Mouse (Mus musculus) forebrain, embryonic 11.5 days (tissue): ENCODE measurements around the gene Foxk1. TPM values are rescaled to one million over a fixed set of nuclear protein-coding genes. Genes with fewer than 3 reads are reported as not detected.

ENCODE experiments used
- ATAC-seq: fragments of 200-750 bp; cut with Nextera tagmentation; replicated peaks from 2 replicates; pipeline ENCODE4 v1.8.0; 2017; ENCODE audit warnings: moderate TSS enrichment; ENCODE audit not compliant: low FRiP score
- DNase-seq: peaks from one replicate; pipeline ENCODE4 v3.0.0-alpha.2; 2017; ENCODE audit warnings: low spot score
- H3K27ac ChIP-seq: fragments of 300-500 bp; sonication (generic); 2 replicates; pipeline ENCODE4 v1.5.1; 2014; ENCODE audit warnings: low read depth, low read length
- H3K27me3 ChIP-seq: fragments of 300-500 bp; sonication (generic); 2 replicates; pipeline ENCODE4 v1.6.1; 2014; ENCODE audit warnings: mild to moderate bottlenecking, low read length, mixed read lengths; ENCODE audit not compliant: control insufficient read depth, insufficient read depth
- H3K36me3 ChIP-seq: fragments of 300-500 bp; sonication (generic); 2 replicates; pipeline ENCODE4 v1.6.1; 2014; ENCODE audit warnings: mild to moderate bottlenecking, low read length, moderate library complexity, mixed read lengths; ENCODE audit not compliant: control insufficient read depth, insufficient read depth
- H3K4me1 ChIP-seq: fragments of 300-500 bp; sonication (generic); replicated peaks from 2 replicates; pipeline ENCODE4 v1.6.1; 2014; ENCODE audit warnings: low read length, mixed read lengths; ENCODE audit not compliant: control insufficient read depth, insufficient read depth
- H3K4me2 ChIP-seq: fragments of 300-500 bp; sonication (generic); 2 replicates; pipeline ENCODE4 v1.6.1; 2014; ENCODE audit warnings: low read depth, mild to moderate bottlenecking, low read length, moderate library complexity, mixed read lengths; ENCODE audit not compliant: severe bottlenecking
- H3K4me3 ChIP-seq: fragments of 300-500 bp; sonication (generic); 2 replicates; pipeline ENCODE4 v1.5.1; 2014; ENCODE audit warnings: low read depth, low read length
- H3K9ac ChIP-seq: fragments of 300-500 bp; sonication (generic); 2 replicates; pipeline ENCODE4 v1.6.1; 2014; ENCODE audit warnings: low read length
- H3K9me3 ChIP-seq: fragments of 300-500 bp; sonication (generic); 2 replicates; pipeline ENCODE4 v1.6.1; 2016; ENCODE audit warnings: low read length, mixed read lengths; ENCODE audit not compliant: control insufficient read depth
- WGBS: fragments of 180-500 bp; shearing (Covaris S2); extraction: QIAGEN DNeasy Blood & Tissue Kit; methylation state at CpG from one replicate; pipeline ENCODE4 v1.1.7; 2014; 5-methylcytosine and 5-hydroxymethylcytosine counted together
- polyA plus RNA-seq: library from polyadenylated mRNA; unstranded; fragments of >200 nt; fragmentation: Nextera tagmentation; extraction: Ambion mirVana; gene quantifications from 2 replicates; pipeline ENCODE4 v1.2.1, GENCODE M21; 2014

Gene Foxk1
- polyA plus RNA-seq, 1 experiment from 2014 or later, result 5.0 TPM

- Histone ChIP-seq H3K9me3 (no peaks in the 10 kb centered on the region), H3K4me2 (peak within 1 kb of the TSS; percentile 78), H3K9ac (peak within 1 kb of the TSS; percentile 72), H3K4me1 (peaks cover 6% of the 10 kb centered on the region; the same call in 1 of the 2 replicates), H3K36me3 (no peaks in the 10 kb centered on the region), H3K27me3 (no peaks in the 10 kb centered on the region), H3K27ac (peak within 1 kb of the TSS; percentile 58), H3K4me3 (peak within 1 kb of the TSS; percentile 80)
- WGBS, result 2% methylated on average over 60 of the region's 60 CpGs
- peak; percentile 98 for DNase-seq
- peak; percentile 94 for ATAC-seq
Measured at GRCm38 (mm10) chr5:142463461-142464454, 62.5 kb downstream of the Foxk1 start, which contains the start of gene Ap5z1. Gene Ap5z1 (plus strand): TSS chr5:142463944.

- 90% methylated on average over 13 of the region's 13 CpGs for WGBS
- H3K9ac ChIP-seq, result no peak overlapping the region
- peaks cover 4% of the 10 kb centered on the region; the same call in 1 of the 2 replicates for H3K4me1 ChIP-seq
- no peak for DNase-seq
- no peak overlapping the region for H3K4me3 ChIP-seq
- H3K9me3 ChIP-seq, result no peaks in the 10 kb centered on the region
- H3K27ac ChIP-seq, result no peak overlapping the region
- no peaks in the 10 kb centered on the region for H3K36me3 ChIP-seq
- H3K4me2 ChIP-seq, result no peak overlapping the region
- H3K27me3 ChIP-seq, result no peaks in the 10 kb centered on the region
- ATAC-seq, result no peak
Measured at GRCm38 (mm10) chr5:142468375-142468774, 67.1 kb downstream of the Foxk1 start.

DNA sequence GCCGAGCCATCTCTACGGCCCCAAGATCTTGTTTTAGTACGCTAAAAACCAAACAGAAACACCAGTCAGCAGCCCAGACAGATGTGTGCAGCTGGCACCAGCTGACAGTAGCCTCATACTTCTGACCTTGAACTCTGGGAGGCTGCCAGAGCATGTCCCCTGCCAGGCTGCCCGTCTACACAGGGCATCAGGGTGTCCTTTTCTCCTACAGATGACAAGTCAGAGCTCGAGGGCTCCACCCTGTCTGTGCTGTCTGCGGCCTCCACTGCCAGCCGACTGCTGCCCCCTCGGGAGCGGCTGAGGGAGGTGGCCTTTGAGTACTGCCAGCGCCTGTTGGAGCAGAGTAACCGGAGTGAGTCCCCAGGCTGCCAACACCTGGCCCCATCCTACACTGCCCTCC is 68.5 kb downstream of the Foxk1 start:
- Histone ChIP-seq H3K27me3 (no peaks in the 10 kb centered on the region), H3K9me3 (no peaks in the 10 kb centered on the region), H3K4me2 (no peak overlapping the region), H3K27ac (no peak overlapping the region), H3K4me3 (no peak overlapping the region), H3K36me3 (no peaks in the 10 kb centered on the region), H3K4me1 (peaks cover 1% of the 10 kb centered on the region; the same call in 1 of the 2 replicates), H3K9ac (no peak overlapping the region)
- DNase-seq, result no peak
- no peak for ATAC-seq
- WGBS, result 92% methylated on average over 11 of the region's 11 CpGs

GRCm38 (mm10) chr5:142473696-142474095 is 72.4 kb downstream of the Foxk1 start:
- Histone ChIP-seq H3K4me2 (no peak overlapping the region), H3K27ac (no peak overlapping the region), H3K36me3 (no peaks in the 10 kb centered on the region), H3K4me3 (no peak overlapping the region), H3K9ac (no peak overlapping the region), H3K27me3 (no peaks in the 10 kb centered on the region), H3K4me1 (no peaks in the 10 kb centered on the region; the same call in 1 of the 2 replicates), H3K9me3 (no peaks in the 10 kb centered on the region)
- ATAC-seq, result no peak
- no peak for DNase-seq
- 63% methylated on average over 10 of the region's 10 CpGs for WGBS

DNA sequence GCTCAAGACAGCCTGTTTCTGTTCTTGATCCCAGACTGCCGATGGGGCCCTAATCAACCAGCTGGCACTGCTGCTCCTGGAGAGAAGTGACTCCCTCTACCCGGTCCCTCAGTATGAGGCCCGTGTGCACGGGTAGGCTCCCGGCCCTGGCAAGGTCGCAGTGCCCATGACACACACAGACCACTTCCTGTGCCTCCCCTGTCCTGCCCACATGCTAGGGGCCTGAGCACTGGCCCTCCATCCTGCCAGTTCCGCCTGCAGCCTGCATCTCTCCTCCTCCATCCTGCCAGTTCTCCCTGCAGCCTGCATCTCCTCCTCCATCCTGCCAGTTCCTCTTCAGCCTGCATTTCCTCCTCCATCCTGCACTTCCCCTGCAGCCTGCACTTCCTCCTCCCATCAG is 74.4 kb downstream of the Foxk1 start:
- Histone ChIP-seq H3K9me3 (no peaks in the 10 kb centered on the region), H3K27ac (no peak overlapping the region), H3K4me3 (no peak overlapping the region), H3K9ac (no peak overlapping the region), H3K4me2 (no peak overlapping the region), H3K4me1 (no peaks in the 10 kb centered on the region; the same call in 1 of the 2 replicates), H3K27me3 (no peaks in the 10 kb centered on the region), H3K36me3 (no peaks in the 10 kb centered on the region)
- ATAC-seq, result no peak
- DNase-seq, result no peak
- WGBS, result 86% methylated on average over 7 of the region's 7 CpGs

- Histone ChIP-seq H3K4me3 (no peak overlapping the region), H3K27ac (no peak overlapping the region), H3K27me3 (no peaks in the 10 kb centered on the region), H3K36me3 (no peaks in the 10 kb centered on the region), H3K4me2 (no peak overlapping the region), H3K4me1 (no peaks in the 10 kb centered on the region; the same call in 1 of the 2 replicates), H3K9ac (no peak overlapping the region), H3K9me3 (no peaks in the 10 kb centered on the region)
- ATAC-seq (no peak), DNase-seq (no peak)
- 93% methylated on average over 12 of the region's 12 CpGs for WGBS
Measured at GRCm38 (mm10) chr5:142477346-142477745, 76.0 kb downstream of the Foxk1 start.

GRCm38 (mm10) chr5:142477866-142478615 is 76.7 kb downstream of the Foxk1 start:
- no peak overlapping the region for H3K9ac ChIP-seq
- 94% methylated on average over 5 of the region's 5 CpGs for WGBS
- H3K27me3 ChIP-seq, result no peaks in the 10 kb centered on the region
- DNase-seq (no peak), ATAC-seq (peak; percentile 36; the same call in 1 of the 2 replicates)
- H3K4me2 ChIP-seq, result no peak overlapping the region
- H3K9me3 ChIP-seq, result no peaks in the 10 kb centered on the region
- H3K27ac ChIP-seq, result no peak overlapping the region
- no peaks in the 10 kb centered on the region for H3K36me3 ChIP-seq
- no peak overlapping the region for H3K4me3 ChIP-seq
- H3K4me1 ChIP-seq, result no peaks in the 10 kb centered on the region; the same call in 1 of the 2 replicates

DNA sequence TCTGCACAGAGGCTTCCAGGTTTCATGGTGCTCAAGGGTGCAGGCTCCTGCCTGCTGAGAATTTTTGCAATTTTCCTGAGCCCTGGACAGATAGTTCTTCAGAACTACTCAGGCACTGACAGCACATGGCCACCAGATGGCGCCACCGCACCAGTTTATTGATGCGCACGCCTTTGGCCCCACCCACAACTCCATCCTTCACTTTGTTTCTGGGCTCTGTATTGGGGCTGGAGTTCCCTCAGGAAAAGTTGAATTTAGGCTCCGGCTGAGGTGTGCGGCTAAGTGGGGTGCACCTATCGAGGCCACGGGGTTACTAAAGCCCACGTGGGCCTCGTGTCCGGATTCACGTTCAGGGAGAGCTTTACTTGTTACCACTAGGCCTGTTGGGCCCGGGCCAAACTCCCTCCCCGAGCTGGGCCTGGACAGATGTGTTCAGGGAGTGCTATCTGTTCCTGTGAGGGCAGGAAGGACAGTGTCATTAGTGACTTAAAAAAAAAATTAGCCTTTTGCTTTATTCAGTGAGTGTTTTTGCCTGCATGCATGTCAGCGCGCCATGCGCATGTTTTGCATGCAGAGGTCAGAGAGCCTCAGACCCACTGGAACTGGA is 77.6 kb downstream of the Foxk1 start:
- WGBS, result 31% methylated on average over 17 of the region's 17 CpGs
- Histone ChIP-seq H3K4me1 (no peaks in the 10 kb centered on the region), H3K36me3 (no peaks in the 10 kb centered on the region), H3K4me3 (no peak overlapping the region), H3K27ac (no peak overlapping the region), H3K9ac (no peak overlapping the region; the same call in 1 of the 2 replicates), H3K27me3 (no peaks in the 10 kb centered on the region), H3K9me3 (no peaks in the 10 kb centered on the region), H3K4me2 (no peak overlapping the region)
- ATAC-seq, result peak; percentile 69
- DNase-seq, result peak; percentile 91
